Mouse (Mus musculus) midbrain, embryonic 10.5 days (tissue): ENCODE measurements around the gene Asic4. TPM values are rescaled to one million over a fixed set of nuclear protein-coding genes. Genes with fewer than 3 reads are reported as not detected.

Source experiments
- DNase-seq: peaks from one replicate; pipeline ENCODE4 v3.0.0-alpha.2; 2017; ENCODE audit warnings: low spot score
- H3K27ac ChIP-seq: fragments of 300-500 bp; sonication (generic); replicated peaks from 2 replicates; pipeline ENCODE4 v1.5.1; 2016; ENCODE audit warnings: mild to moderate bottlenecking
- H3K27me3 ChIP-seq: fragments of 300-500 bp; sonication (generic); 2 replicates; pipeline ENCODE4 v1.6.1; 2016; ENCODE audit warnings: low read depth, mild to moderate bottlenecking; ENCODE audit not compliant: poor library complexity, severe bottlenecking
- H3K36me3 ChIP-seq: fragments of 300-500 bp; sonication (generic); 2 replicates; pipeline ENCODE4 v1.6.1; 2016; ENCODE audit warnings: mild to moderate bottlenecking, moderate library complexity
- H3K4me1 ChIP-seq: fragments of 300-500 bp; sonication (generic); 2 replicates; pipeline ENCODE4 v1.6.1; 2016
- H3K4me3 ChIP-seq: fragments of 300-500 bp; sonication (generic); 2 replicates; pipeline ENCODE4 v1.5.1; 2016; ENCODE audit warnings: mild to moderate bottlenecking, moderate library complexity
- H3K9me3 ChIP-seq: fragments of 300-500 bp; sonication (generic); replicated peaks from 2 replicates; pipeline ENCODE4 v1.6.1; 2016; ENCODE audit warnings: mild to moderate bottlenecking
- WGBS: fragments of 180-500 bp; shearing (Covaris S2); methylation state at CpG from one replicate; pipeline ENCODE4 v1.1.7; 2016; 5-methylcytosine and 5-hydroxymethylcytosine counted together
- polyA plus RNA-seq: library from polyadenylated mRNA; unstranded; fragments of >200 nt; fragmentation: Nextera tagmentation; extraction: Ambion mirVana; gene quantifications from 2 replicates; pipeline ENCODE4 v1.2.1, GENCODE M21; 2016

Gene Asic4
- polyA plus RNA-seq = 6.1 and 17.7 TPM in 2 replicates

DNA sequence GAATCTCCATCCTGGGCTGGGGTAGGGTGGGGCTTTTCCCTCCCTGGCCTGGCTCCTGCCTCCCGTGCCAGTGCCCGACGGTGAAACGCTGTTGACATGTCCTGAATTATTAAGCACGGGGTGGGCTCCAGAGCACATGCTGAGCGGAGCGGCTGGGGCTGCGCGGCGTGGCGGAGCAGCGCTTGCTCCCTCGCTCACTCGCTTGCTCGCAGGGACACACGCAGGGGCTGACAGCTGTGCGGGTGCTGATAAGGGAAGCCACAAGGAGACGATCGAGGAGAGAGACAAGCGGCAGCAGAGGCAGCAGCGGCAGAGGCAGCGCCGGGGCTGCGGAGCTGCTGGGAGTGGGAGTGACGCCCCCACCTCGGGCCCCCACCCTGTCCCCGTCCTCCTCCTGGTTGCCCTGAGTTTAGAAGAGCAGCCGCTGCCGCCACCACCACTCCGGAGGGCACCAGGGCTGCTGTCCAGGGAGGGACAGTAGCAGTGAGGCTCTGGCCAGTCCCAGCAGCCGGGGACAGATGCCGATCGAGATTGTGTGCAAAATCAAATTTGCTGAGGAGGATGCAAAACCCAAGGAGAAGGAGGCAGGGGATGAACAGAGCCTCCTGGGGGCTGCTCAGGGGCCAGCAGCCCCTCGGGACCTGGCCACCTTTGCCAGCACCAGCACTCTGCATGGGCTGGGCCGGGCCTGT, at the start of gene Asic4:
Gene Asic4 (plus strand): TSS at position 123 of the 692 bp plus-strand sequence.
- H3K4me3 ChIP-seq = peak within 1 kb of the TSS; percentile 54
- peaks cover 92% of the 10 kb centered on the region for H3K27me3 ChIP-seq
- WGBS = 2% methylated on average over 35 of the region's 35 CpGs
- H3K27ac ChIP-seq = peak within 1 kb of the TSS; percentile 91
- H3K4me1 ChIP-seq = peaks cover 96% of the 10 kb centered on the region
- peak; percentile 50 for DNase-seq
- no peaks in the 10 kb centered on the region for H3K36me3 ChIP-seq
- no peaks in the 10 kb centered on the region for H3K9me3 ChIP-seq

DNA sequence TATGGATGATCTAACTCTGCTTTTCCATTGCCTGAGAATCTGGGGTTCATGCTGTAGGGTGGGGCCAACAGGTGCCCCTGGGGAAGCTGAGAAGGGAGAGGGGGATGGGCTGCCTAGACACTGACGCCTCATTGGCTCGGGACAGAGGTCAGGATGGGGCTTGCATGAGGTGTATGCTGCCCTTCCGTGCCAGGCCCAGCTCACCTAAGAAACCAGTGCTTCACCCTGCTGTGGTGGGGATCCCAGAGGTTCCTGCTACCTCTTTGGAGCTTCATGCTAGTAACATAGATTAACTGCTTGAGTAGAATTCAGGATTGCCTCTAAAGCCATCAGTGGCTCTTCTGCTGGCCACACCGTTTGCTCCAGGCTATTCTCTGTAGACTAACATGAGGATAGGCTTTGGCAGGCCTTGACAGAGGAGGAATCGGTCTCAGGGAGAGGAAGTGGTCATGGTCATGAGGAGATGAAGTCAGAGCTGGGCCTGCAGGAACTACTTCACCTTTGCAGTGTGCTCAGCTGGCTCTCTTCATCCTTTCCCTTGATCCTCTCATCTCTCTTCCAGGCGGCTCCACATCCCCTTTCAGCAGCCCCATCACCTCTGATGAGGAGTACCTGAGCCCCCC, 49.6 kb upstream of the Asic4 start:
- Histone ChIP-seq H3K27me3 (no peaks in the 10 kb centered on the region), H3K27ac (peak overlapping the region; percentile 82), H3K4me3 (peak overlapping the region; percentile 41), H3K4me1 (peaks cover 58% of the 10 kb centered on the region), H3K9me3 (no peaks in the 10 kb centered on the region), H3K36me3 (peaks cover 33% of the 10 kb centered on the region)
- 43% methylated on average over 6 of the region's 6 CpGs for WGBS
- DNase-seq = no peak

GRCm38 (mm10) chr1:75405547-75405946, 44.7 kb upstream of the Asic4 start:
- H3K4me1 ChIP-seq = peaks cover 31% of the 10 kb centered on the region
- WGBS = 63% methylated on average over 3 of the region's 3 CpGs
- H3K9me3 ChIP-seq = no peaks in the 10 kb centered on the region
- H3K27me3 ChIP-seq = no peaks in the 10 kb centered on the region
- DNase-seq = no peak
- H3K27ac ChIP-seq = no peak overlapping the region
- no peak overlapping the region for H3K4me3 ChIP-seq
- peaks cover 46% of the 10 kb centered on the region for H3K36me3 ChIP-seq

DNA sequence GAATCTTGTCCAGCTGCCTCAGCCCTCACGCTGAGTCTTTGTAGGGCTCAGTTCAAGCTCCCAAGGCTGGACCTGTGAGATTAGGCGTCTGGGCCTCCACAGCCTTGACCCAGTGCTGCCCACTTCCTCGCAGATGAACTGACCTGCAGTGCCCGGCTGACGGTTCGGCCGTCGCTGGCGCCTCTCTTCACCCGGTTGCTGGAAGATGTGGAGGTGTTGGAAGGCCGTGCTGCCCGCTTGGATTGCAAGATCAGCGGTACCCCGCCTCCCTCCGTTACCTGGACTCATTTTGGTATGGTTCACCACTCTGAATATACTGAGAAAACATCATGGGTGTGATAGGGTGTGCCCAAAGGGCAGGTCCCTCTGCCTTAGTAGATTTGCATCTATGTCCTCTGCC, 44.1 kb upstream of the Asic4 start:
- no peaks in the 10 kb centered on the region for H3K27me3 ChIP-seq
- peaks cover 44% of the 10 kb centered on the region for H3K36me3 ChIP-seq
- H3K4me1 ChIP-seq = peaks cover 25% of the 10 kb centered on the region
- WGBS = 92% methylated on average over 15 of the region's 15 CpGs
- no peak overlapping the region for H3K27ac ChIP-seq
- H3K4me3 ChIP-seq = no peak overlapping the region
- DNase-seq = no peak
- no peaks in the 10 kb centered on the region for H3K9me3 ChIP-seq

DNA sequence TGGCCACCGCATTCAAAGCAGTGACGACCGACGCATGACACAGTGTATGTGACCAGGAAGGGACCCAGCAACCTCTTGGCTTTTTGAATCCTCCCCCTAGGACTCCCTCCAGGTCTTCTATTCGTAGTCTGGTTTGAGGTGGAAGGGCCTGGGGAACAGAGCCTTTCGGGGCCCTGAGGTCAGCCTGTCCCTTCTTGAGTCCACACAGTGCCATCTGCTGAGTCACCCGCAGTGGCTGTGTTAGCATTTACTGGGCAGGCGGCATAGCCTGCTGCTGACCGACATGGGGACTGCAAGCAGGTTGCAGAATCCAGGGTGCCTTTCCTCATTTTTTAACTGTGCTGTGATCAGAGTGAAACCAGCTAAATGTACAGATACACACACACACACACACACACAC, 43.2 kb upstream of the Asic4 start:
- Histone ChIP-seq H3K9me3 (no peaks in the 10 kb centered on the region), H3K27me3 (no peaks in the 10 kb centered on the region), H3K27ac (no peak overlapping the region), H3K36me3 (peaks cover 37% of the 10 kb centered on the region), H3K4me3 (no peak overlapping the region), H3K4me1 (peaks cover 18% of the 10 kb centered on the region)
- no peak for DNase-seq
- WGBS = 93% methylated on average over 9 of the region's 9 CpGs

DNA sequence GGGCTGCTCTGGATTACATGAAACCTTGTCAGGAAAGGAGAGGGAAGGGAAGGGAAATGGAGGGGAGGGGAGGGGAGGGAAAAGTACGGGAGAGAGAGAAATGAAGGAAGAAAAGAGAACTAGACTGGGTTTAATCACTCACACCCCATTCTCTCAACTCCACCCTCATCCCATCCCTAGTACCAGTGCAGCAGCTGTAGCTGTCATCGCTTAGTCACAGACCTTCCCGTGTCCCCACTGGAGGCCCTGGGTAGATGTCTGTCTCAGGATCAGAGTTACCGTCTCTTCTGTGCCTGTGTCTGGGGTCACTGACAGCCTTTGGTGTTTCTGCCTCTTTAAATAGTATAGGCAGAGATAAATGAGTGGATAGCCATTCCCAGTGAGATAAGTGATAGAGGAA, 42.0 kb upstream of the Asic4 start:
- no peaks in the 10 kb centered on the region for H3K9me3 ChIP-seq
- 93% methylated on average over 4 of the region's 4 CpGs for WGBS
- no peak overlapping the region for H3K4me3 ChIP-seq
- no peak for DNase-seq
- H3K27ac ChIP-seq = no peak overlapping the region
- H3K36me3 ChIP-seq = peaks cover 26% of the 10 kb centered on the region
- H3K27me3 ChIP-seq = no peaks in the 10 kb centered on the region
- H3K4me1 ChIP-seq = peaks cover 12% of the 10 kb centered on the region

DNA sequence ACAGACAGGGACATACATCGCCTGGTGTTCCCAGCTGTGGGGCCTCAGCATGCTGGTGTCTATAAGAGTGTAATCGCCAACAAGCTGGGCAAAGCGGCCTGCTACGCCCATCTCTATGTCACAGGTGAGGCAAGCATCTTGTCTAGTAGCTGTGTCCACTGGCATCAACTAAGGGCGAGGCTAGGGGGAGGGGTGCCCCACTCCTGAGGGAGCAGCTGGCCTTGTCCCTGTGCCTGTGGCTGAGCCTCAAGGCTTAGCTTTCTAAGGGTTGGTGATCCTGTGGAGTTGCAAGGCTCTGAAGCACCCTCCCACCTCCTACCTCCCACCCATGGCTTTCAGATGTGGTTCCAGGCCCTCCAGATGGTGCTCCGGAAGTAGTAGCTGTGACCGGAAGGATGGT, 40.3 kb upstream of the Asic4 start:
- Histone ChIP-seq H3K4me1 (peaks cover 9% of the 10 kb centered on the region; the same call in 1 of the 2 replicates), H3K9me3 (no peaks in the 10 kb centered on the region), H3K27me3 (peaks cover 6% of the 10 kb centered on the region; the same call in 1 of the 2 replicates), H3K4me3 (no peak overlapping the region), H3K27ac (no peak overlapping the region), H3K36me3 (peaks cover 18% of the 10 kb centered on the region)
- 87% methylated on average over 7 of the region's 7 CpGs for WGBS
- DNase-seq = no peak

DNA sequence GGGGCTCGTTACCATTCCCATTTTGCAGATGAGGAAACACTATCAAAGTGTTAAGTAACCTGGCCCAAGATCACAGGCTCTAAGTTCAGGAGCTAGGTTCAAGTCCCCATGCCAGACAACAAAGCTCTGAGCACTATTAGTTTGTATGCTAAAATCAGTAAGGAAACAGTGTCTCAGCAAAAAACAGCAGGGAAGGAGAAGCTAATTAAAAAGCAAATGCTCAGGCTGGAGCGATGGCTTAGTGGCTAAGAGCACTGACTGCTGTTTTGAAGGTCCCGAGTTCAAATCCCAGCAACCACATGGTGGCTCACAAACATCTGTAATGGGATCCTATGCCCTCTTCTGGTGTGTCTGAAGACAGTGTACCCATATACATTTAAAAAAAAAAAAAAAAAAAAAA, 38.0 kb upstream of the Asic4 start:
- Histone ChIP-seq H3K36me3 (peaks cover 15% of the 10 kb centered on the region), H3K4me1 (peaks cover 9% of the 10 kb centered on the region; the same call in 1 of the 2 replicates), H3K27ac (no peak overlapping the region), H3K27me3 (peaks cover 6% of the 10 kb centered on the region; the same call in 1 of the 2 replicates), H3K4me3 (no peak overlapping the region), H3K9me3 (no peaks in the 10 kb centered on the region)
- no peak for DNase-seq
- 88% methylated on average over 3 of the region's 3 CpGs for WGBS

DNA sequence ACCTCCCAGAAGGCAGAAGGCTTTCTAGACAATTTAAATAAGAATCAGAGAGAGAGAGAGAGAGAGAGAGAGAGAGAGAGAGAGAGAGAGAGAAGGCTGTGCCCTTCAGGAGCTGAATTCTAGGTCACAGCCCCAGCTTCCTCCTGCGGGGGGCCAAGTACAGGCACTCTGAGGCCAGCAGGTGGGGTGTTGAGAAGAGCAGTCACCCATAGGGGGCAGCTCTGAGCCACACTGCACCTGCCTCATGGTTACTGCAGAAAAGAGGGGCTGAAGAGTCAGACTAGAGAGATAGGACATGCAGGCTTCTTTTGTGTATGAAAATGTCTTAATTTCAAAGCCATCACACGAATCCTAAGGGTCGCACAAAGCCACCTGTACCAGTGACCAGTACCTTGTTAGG, 36.5 kb upstream of the Asic4 start:
- Histone ChIP-seq H3K27me3 (peaks cover 11% of the 10 kb centered on the region), H3K4me1 (peaks cover 9% of the 10 kb centered on the region; the same call in 1 of the 2 replicates), H3K36me3 (peaks cover 9% of the 10 kb centered on the region), H3K4me3 (no peak overlapping the region), H3K27ac (no peak overlapping the region), H3K9me3 (no peaks in the 10 kb centered on the region)
- DNase-seq = peak; percentile 41
- WGBS = 61% methylated on average over 3 of the region's 3 CpGs

- peaks cover 56% of the 10 kb centered on the region for H3K4me1 ChIP-seq
- H3K9me3 ChIP-seq = no peaks in the 10 kb centered on the region
- H3K27me3 ChIP-seq = peaks cover 73% of the 10 kb centered on the region
- H3K36me3 ChIP-seq = no peaks in the 10 kb centered on the region
- peak overlapping the region; percentile 73 for H3K27ac ChIP-seq
- WGBS = 3% methylated on average over 20 of the region's 20 CpGs
- H3K4me3 ChIP-seq = peak overlapping the region; percentile 57
- DNase-seq = peak; percentile 36
Observed at GRCm38 (mm10) chr1:75421794-75422193, 28.4 kb upstream of the Asic4 start.

- 3% methylated on average over 32 of the region's 32 CpGs for WGBS
- Histone ChIP-seq H3K4me3 (peak overlapping the region; percentile 57), H3K4me1 (peaks cover 59% of the 10 kb centered on the region), H3K9me3 (no peaks in the 10 kb centered on the region), H3K27ac (peak overlapping the region; percentile 73), H3K27me3 (peaks cover 78% of the 10 kb centered on the region), H3K36me3 (no peaks in the 10 kb centered on the region)
- peak; percentile 46 for DNase-seq
Observed at GRCm38 (mm10) chr1:75422216-75422822, 27.9 kb upstream of the Asic4 start.

GRCm38 (mm10) chr1:75422823-75423471, 27.3 kb upstream of the Asic4 start:
- Histone ChIP-seq H3K27ac (peak overlapping the region; percentile 73), H3K4me3 (peak overlapping the region; percentile 57), H3K9me3 (no peaks in the 10 kb centered on the region), H3K4me1 (peaks cover 59% of the 10 kb centered on the region), H3K36me3 (no peaks in the 10 kb centered on the region), H3K27me3 (peaks cover 85% of the 10 kb centered on the region)
- under 1% methylated on average over 71 of the region's 71 CpGs for WGBS
- peak; percentile 68 for DNase-seq
